Mouse (Mus musculus) heart, embryonic 15.5 days (tissue): ENCODE data around the gene Tmem252. TPM values are rescaled to one million over a fixed set of nuclear protein-coding genes. Genes with fewer than 3 reads are reported as not detected.
A peak's percentile ranks its signal among the peaks of the same experiment; 100 is the strongest.

ENCODE experiments used
- ATAC-seq: fragments of 200-750 bp; cut with Nextera tagmentation; replicated peaks from 2 replicates; pipeline ENCODE4 v1.8.0; 2017; ENCODE audit warnings: low read depth, moderate TSS enrichment; ENCODE audit not compliant: insufficient number of reproducible peaks, insufficient read depth, low FRiP score
- H3K27ac ChIP-seq: fragments of 300-500 bp; sonication (generic); 2 replicates; pipeline ENCODE4 v1.5.1; 2015; ENCODE audit warnings: mild to moderate bottlenecking, inconsistent platforms
- H3K27me3 ChIP-seq: fragments of 300-500 bp; sonication (generic); 2 replicates; pipeline ENCODE4 v1.6.1; 2015; ENCODE audit warnings: inconsistent platforms
- H3K36me3 ChIP-seq: fragments of 300-500 bp; sonication (generic); 2 replicates; pipeline ENCODE4 v1.6.1; 2015; ENCODE audit warnings: mild to moderate bottlenecking, inconsistent platforms
- H3K4me1 ChIP-seq: fragments of 300-500 bp; sonication (generic); replicated peaks from 2 replicates; pipeline ENCODE4 v1.6.1; 2015; ENCODE audit warnings: inconsistent platforms
- H3K4me2 ChIP-seq: fragments of 300-500 bp; sonication (generic); 2 replicates; pipeline ENCODE4 v1.6.1; 2015; ENCODE audit warnings: inconsistent platforms, mild to moderate bottlenecking, moderate library complexity
- H3K4me3 ChIP-seq: fragments of 300-500 bp; sonication (generic); 2 replicates; pipeline ENCODE4 v1.5.1; 2015; ENCODE audit warnings: mild to moderate bottlenecking, inconsistent platforms
- H3K9ac ChIP-seq: fragments of 300-500 bp; sonication (generic); 2 replicates; pipeline ENCODE4 v1.6.1; 2015; ENCODE audit warnings: mild to moderate bottlenecking, inconsistent platforms
- H3K9me3 ChIP-seq: fragments of 300-500 bp; sonication (generic); replicated peaks from 2 replicates; pipeline ENCODE4 v1.6.1; 2016; ENCODE audit warnings: inconsistent platforms
- WGBS: fragments of 180-500 bp; shearing (Covaris S2); methylation state at CpG from one replicate; pipeline ENCODE4 v1.1.7; 2015; ENCODE audit warnings: mixed read lengths; 5-methylcytosine and 5-hydroxymethylcytosine counted together
- polyA plus RNA-seq: library from polyadenylated mRNA; unstranded; fragments of >200 nt; fragmentation: Nextera tagmentation; extraction: Ambion mirVana; gene quantifications from 2 replicates; pipeline ENCODE4 v1.2.1, GENCODE M21; 2015

Gene Tmem252
- polyA plus RNA-seq, 1 experiment from 2014 or later, result 4.0 TPM

DNA sequence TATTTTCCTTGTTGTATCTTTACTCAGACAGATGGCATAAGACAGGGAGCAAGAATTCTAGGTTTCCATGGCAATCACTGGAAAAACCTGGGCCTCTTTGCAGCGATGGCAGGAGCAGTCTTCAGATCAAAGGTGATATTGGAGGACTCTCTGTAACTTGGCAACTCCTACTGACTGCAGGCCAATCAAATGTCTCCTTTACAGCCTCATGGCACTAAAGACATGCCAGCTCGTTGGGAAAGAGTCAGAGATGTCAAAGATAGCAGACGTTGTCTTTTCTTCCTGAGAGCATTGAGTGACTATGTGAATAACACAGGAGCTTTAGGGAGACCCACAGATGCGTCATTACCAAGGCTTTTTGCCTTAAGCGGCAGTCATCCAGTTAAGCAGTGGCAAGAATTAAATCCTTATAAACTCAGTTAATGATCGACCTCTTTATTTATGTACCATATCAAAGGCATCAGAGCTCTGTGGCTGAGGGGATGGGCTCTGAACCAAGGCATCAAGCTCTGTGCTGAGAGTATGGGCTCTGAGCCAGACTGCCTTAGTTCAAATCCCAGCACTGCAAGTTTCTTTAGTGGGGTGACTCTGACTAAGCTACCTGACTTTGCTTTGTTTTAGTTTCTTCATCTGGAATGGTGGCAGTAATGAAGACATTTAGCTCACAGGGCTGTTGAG lies 21.3 kb upstream of the Tmem252 start:
- WGBS, result 54% methylated on average over 6 of the region's 6 CpGs
- Histone ChIP-seq H3K4me1 (peaks cover 16% of the 10 kb centered on the region), H3K4me2 (no peak overlapping the region), H3K36me3 (no peaks in the 10 kb centered on the region), H3K4me3 (no peak overlapping the region), H3K9ac (no peak overlapping the region), H3K27me3 (no peaks in the 10 kb centered on the region), H3K9me3 (no peaks in the 10 kb centered on the region), H3K27ac (no peak overlapping the region)
- ATAC-seq, result no peak

DNA sequence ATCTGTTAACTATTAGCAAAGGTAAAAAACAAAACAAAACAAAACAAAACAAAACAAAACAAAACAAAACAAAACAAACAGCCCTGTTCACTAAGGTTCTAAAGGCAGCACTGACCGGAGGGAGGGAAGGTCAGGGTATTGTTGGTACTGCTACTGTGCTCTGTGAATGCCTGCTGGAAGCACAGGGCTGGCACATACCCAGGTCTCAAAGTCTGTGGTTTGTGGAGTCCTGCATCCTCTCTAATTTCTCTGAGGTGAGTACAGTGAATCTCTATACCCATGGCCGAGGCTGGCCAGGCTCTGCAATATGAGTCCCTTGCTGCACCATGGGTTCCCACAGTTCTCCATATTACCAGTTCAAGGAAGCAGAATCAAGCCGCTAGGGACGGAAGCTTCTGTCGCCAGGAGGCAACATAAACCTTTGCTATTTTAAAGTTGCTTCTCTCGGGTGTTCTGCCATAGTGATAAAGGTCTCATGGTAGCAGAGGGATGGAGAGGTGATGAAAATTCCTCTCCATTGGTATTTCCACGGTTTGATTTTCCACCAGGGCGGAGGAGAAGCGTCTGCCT lies 20.5 kb upstream of the Tmem252 start:
- Histone ChIP-seq H3K36me3 (no peaks in the 10 kb centered on the region), H3K4me1 (peaks cover 16% of the 10 kb centered on the region), H3K9ac (no peak overlapping the region), H3K4me3 (no peak overlapping the region), H3K4me2 (peak overlapping the region; percentile 26), H3K27me3 (no peaks in the 10 kb centered on the region), H3K27ac (no peak overlapping the region), H3K9me3 (no peaks in the 10 kb centered on the region)
- ATAC-seq, result no peak
- WGBS, result 43% methylated on average over 9 of the region's 9 CpGs

DNA sequence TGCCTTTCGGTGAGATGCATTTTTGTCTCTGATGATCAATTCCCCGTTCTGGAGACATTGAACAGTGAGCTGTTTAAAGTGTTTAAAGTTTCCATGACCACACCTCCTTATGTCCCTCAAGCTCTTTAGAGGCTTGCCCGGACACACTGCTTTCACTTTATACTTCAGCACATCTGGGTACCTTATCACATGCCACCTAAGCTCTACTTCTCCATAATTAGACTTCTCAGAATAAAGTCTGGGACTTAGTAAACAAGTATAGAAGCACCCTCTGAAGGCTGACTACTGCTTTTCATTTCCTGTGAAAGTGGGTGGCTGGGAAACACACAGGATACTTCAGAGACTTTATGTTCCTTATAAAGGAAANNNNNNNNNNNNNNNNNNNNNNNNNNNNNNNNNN lies 16.8 kb upstream of the Tmem252 start:
- Histone ChIP-seq H3K9ac (no peak overlapping the region), H3K36me3 (no peaks in the 10 kb centered on the region), H3K4me3 (no peak overlapping the region), H3K4me1 (peaks cover 16% of the 10 kb centered on the region), H3K9me3 (no peaks in the 10 kb centered on the region), H3K4me2 (no peak overlapping the region), H3K27me3 (no peaks in the 10 kb centered on the region), H3K27ac (peak overlapping the region; percentile 12; the same call in 1 of the 2 replicates)
- 45% methylated on average over 3 of the region's 3 CpGs for WGBS
- no peak for ATAC-seq

DNA sequence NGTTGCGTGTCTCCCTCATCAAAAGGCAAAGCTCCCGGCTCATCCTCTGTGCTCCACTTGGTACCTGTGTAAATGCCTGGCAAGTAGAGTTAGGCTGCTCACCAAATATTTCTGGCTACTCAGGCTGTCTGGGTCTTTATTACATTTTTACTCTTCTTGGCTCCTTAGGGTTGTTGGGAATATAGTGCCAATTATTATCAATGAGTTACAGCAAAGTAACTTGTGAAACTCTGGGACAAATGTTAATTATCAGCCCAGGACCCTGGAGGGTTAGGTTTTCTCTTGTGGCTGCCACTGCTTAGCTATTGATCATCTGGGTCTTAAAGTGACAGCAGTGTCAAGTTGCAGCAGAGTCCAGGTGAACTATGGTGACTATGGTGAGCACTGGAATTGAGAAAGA lies 11.5 kb upstream of the Tmem252 start:
- Histone ChIP-seq H3K9me3 (no peaks in the 10 kb centered on the region), H3K27me3 (no peaks in the 10 kb centered on the region), H3K4me3 (no peak overlapping the region), H3K4me2 (no peak overlapping the region), H3K4me1 (no peaks in the 10 kb centered on the region), H3K27ac (no peak overlapping the region), H3K9ac (no peak overlapping the region), H3K36me3 (no peaks in the 10 kb centered on the region)
- no peak for ATAC-seq
- WGBS, result 90% methylated on average over 2 of the region's 2 CpGs

DNA sequence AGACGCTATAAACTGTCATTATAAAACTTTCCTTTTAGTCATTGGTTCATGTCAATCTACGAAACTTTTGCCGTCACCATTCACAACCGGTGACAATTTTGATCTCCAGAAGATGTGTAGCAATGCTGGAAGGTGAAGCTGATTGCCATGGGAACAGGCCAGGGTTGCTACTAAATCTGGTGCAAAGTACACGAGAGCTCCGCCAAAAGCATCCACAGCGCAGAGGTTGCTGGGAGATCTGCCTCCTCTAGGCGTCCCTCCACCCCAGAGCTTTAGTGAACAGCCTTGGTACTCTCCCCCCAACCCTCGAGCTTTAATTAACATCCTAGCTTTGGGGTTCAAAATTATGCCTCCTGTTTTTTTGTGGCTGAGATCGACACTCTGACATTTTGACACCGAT lies 8.0 kb upstream of the Tmem252 start:
- Histone ChIP-seq H3K36me3 (no peaks in the 10 kb centered on the region), H3K4me2 (no peak overlapping the region), H3K9ac (no peak overlapping the region), H3K9me3 (no peaks in the 10 kb centered on the region), H3K27me3 (no peaks in the 10 kb centered on the region), H3K4me3 (no peak overlapping the region), H3K4me1 (no peaks in the 10 kb centered on the region), H3K27ac (no peak overlapping the region)
- WGBS, result 73% methylated on average over 11 of the region's 11 CpGs
- no peak for ATAC-seq

DNA sequence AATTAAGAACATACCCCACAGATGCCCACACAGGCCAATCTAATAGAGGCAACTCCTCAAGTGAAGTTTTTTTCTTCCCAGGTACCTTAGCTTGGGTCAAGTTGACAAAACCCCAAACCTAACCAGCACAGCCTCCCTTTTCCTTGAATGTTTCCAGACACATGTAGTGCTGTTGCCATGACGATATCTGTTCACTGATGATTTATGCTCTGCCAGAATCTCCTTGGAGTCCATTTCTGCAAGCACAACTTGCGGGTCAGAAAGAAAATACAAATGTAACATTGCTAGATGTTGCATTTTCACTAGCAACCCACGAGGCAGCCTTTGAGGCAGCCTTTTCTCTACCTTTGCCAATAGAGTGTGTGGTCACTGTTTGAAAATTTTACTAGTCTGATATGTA lies 6.3 kb upstream of the Tmem252 start:
- Histone ChIP-seq H3K4me2 (no peak overlapping the region), H3K9me3 (no peaks in the 10 kb centered on the region), H3K36me3 (no peaks in the 10 kb centered on the region), H3K4me1 (peaks cover 6% of the 10 kb centered on the region), H3K4me3 (no peak overlapping the region), H3K9ac (no peak overlapping the region), H3K27me3 (no peaks in the 10 kb centered on the region), H3K27ac (no peak overlapping the region)
- 79% methylated on average over 3 of the region's 3 CpGs for WGBS
- no peak for ATAC-seq

DNA sequence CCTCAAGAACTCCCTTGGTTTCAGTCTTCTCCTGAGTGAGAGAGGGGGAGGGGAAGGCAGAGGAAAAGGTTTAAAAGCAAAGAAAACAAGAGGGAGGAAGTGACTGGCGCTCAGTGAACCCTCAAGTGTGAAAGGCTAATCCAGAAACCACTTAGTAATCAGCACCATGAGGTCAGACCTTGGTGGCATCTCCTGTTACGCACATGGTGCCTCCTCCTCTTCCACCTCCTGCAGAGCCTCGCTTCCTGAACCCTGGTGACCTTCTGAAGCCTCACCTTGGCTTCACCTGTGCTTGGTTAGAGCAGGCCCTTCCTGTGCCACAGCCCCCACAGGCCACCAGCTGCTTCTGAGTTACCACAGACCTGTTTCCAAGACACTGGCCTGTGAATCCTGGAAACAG lies 2.2 kb upstream of the Tmem252 start:
- Histone ChIP-seq H3K9me3 (no peaks in the 10 kb centered on the region), H3K4me2 (no peak overlapping the region), H3K36me3 (no peaks in the 10 kb centered on the region), H3K9ac (no peak overlapping the region), H3K27me3 (no peaks in the 10 kb centered on the region), H3K27ac (peak overlapping the region; percentile 22; the same call in 1 of the 2 replicates), H3K4me1 (peaks cover 10% of the 10 kb centered on the region), H3K4me3 (no peak overlapping the region)
- WGBS, result 39% methylated on average over 3 of the region's 3 CpGs
- no peak for ATAC-seq

DNA sequence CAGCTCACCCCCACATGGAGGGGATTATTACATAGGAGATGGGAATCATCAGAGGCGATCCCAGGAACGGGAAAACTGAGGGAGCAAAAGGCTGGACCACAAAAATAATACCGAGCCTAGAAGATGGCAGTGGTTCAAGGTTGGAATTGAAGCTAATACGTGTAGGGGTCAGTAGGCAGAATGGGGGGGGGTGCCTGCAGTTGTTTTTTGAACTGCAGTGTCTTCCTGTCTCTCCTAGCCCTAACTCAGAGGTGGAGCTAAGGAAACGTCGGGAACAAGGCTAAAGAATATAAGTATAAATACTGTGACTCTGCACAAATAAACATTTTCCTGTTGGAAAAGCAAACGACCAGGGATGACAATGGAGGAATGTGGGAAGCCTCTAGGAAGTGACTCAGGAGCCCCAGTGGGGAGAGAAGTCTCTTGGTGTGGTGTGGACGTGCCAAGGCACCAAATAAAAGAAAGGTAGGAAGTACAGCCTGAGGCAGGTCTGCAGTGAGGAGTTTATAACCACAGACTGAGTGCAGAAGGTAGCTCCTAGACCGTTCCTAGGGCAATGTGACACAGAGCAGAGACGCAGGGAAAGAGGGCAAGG lies 1.3 kb upstream of the Tmem252 start:
- no peaks in the 10 kb centered on the region for H3K27me3 ChIP-seq
- H3K4me3 ChIP-seq, result no peak overlapping the region
- peak overlapping the region; percentile 10; the same call in 1 of the 2 replicates for H3K27ac ChIP-seq
- H3K9me3 ChIP-seq, result no peaks in the 10 kb centered on the region
- 53% methylated on average over 10 of the region's 10 CpGs for WGBS
- H3K4me1 ChIP-seq, result peaks cover 16% of the 10 kb centered on the region
- H3K36me3 ChIP-seq, result no peaks in the 10 kb centered on the region
- ATAC-seq, result no peak
- H3K4me2 ChIP-seq, result no peak overlapping the region
- H3K9ac ChIP-seq, result no peak overlapping the region

DNA sequence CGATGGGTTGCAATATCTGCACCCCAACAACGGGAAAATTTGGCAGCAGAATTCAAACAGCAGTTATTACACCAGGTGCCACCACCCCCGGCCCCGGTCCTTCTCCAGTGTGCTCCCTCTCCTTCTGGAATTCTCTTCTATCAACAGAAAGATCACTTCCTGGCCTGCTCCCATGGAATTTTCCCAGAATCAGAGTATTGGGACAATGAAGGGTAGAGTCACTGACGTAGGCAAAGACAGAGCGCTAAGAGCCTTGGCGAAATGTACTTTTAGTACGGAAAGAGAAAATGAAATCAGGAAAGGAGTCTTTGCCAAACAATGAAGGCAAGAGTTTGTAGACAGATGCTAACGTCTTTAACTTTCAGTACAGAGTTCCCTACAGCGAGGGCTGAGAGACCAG lies 477 bp upstream of the Tmem252 start:
- H3K36me3 ChIP-seq, result no peaks in the 10 kb centered on the region
- no peak for ATAC-seq
- peaks cover 19% of the 10 kb centered on the region for H3K4me1 ChIP-seq
- no peaks in the 10 kb centered on the region for H3K27me3 ChIP-seq
- 72% methylated on average over 10 of the region's 10 CpGs for WGBS
- H3K9ac ChIP-seq, result no peak overlapping the region
- no peak overlapping the region for H3K4me3 ChIP-seq
- peak overlapping the region; percentile 10 for H3K27ac ChIP-seq
- H3K9me3 ChIP-seq, result no peaks in the 10 kb centered on the region
- no peak overlapping the region for H3K4me2 ChIP-seq

DNA sequence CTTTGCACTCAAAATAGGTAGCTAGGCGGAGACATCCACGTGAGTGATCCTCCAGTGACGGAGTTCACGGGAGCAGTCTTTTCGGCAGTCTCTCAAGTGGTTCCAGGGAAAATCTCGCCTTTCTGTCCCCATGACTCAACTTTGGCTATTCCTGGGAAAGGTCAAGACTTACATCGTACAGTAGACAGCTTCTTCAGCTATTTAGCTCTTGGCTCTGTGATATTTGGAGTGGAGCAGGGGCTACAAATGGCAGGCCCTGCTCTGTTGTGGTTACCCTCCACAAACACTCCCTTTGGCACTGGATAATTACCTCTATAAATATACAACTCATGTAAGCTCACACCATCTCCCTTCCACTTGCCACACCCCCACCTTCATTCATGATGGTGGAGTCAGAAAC lies 2.6 kb downstream of the Tmem252 start:
- Histone ChIP-seq H3K27me3 (no peaks in the 10 kb centered on the region), H3K9me3 (no peaks in the 10 kb centered on the region), H3K4me1 (peaks cover 21% of the 10 kb centered on the region), H3K9ac (no peak overlapping the region), H3K27ac (peak overlapping the region; percentile 11), H3K4me3 (no peak overlapping the region), H3K36me3 (peaks cover 4% of the 10 kb centered on the region; the same call in 1 of the 2 replicates), H3K4me2 (no peak overlapping the region)
- ATAC-seq, result no peak
- 49% methylated on average over 7 of the region's 7 CpGs for WGBS

DNA sequence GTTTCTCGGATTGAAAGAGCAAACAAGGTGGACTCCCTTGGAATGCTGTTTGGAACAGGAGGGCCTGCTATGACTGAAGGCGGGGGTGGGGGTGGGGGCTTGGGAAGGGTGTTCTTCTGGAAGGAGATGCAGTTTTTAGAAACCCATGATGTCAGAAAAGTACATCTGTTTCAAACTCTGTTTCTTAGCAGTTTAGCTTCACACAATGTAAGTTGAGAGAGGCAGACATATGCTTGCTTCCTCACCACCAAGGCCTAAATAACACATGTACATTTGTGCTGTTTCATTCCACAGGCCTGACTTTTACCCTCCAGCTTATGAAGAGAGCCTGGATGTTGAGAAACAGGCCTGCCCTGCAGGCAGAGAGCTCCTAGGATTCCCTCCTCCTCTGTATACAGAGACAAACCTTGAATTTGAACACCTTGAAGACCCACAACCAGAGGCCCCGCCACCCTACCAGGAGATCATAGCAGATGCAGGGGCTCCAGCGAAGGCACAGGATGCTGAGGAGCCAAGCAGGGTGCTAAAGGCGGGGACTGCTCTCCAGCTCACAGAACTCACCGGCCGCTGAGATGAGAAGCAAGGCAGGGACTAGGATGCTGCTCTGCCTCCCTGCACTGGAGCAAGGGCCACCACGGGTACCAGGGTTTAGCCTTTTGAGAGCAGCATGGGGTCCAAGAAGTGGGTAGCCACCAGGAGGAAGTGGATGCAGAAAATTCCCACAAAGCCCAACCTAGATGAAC lies 3.6 kb downstream of the Tmem252 start:
- WGBS, result 65% methylated on average over 8 of the region's 8 CpGs
- no peak overlapping the region for H3K27ac ChIP-seq
- H3K4me2 ChIP-seq, result no peak overlapping the region
- peaks cover 17% of the 10 kb centered on the region for H3K4me1 ChIP-seq
- no peak overlapping the region for H3K4me3 ChIP-seq
- ATAC-seq, result no peak
- H3K9ac ChIP-seq, result no peak overlapping the region
- no peaks in the 10 kb centered on the region for H3K27me3 ChIP-seq
- H3K36me3 ChIP-seq, result peaks cover 5% of the 10 kb centered on the region; the same call in 1 of the 2 replicates
- H3K9me3 ChIP-seq, result no peaks in the 10 kb centered on the region
